Mouse (Mus musculus) adrenal gland, adult 8-10 months (tissue): ENCODE data around the gene 4930503B20Rik. TPM values are rescaled to one million over a fixed set of nuclear protein-coding genes. Genes with fewer than 3 reads are reported as not detected.

ENCODE experiments used
- DNase-seq: peaks from one replicate; pipeline ENCODE4 v3.0.0; 2022
- total RNA-seq, 4 experiments: library from RNA; stranded (reverse); gene quantifications; 2 replicates each; pipeline ENCODE4 v1.2.4; 2022

The 4930503B20Rik gene
- total RNA-seq, 4 experiments from 2014 or later = not detected

DNA sequence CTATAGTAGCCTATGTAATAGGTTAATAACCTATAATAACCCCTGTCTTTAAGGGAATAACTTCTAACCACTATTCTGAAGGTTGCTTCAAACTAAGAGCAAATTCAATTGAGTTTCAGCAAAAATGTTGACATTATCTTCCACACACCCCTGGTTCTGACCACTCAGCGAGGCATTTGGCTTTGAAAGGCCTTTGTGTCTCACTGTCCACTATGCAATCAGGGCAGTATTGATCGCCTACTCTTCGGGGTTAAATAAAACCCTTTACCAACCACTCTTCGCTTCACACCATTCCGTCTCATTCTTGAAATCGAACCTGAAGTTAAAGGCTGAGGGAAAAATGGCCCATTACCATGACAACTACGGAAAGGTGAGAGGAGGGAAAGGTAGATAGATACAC lies 54.3 kb downstream of the 4930503B20Rik start:
- DNase-seq = no peak

DNA sequence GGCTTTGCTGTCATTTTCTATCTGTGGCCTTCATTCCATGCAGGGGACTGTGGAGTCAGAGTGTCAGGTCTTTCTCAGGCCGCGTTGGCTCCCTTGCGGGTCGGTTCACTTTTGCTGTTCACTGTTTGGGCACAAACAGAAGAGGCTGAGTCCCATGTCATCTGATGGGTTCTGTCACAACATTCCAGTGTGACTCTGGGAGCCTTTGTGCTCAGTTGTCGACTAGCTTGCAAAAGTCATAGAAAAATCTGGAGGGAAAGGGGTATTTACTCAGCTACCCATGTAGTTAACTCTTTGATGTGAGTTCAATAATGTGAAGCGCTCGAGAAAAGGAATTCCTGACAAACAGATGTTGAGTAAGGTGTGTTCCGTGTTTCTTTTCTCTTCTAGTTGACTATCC lies 54.7 kb downstream of the 4930503B20Rik start:
- DNase-seq = no peak

DNA sequence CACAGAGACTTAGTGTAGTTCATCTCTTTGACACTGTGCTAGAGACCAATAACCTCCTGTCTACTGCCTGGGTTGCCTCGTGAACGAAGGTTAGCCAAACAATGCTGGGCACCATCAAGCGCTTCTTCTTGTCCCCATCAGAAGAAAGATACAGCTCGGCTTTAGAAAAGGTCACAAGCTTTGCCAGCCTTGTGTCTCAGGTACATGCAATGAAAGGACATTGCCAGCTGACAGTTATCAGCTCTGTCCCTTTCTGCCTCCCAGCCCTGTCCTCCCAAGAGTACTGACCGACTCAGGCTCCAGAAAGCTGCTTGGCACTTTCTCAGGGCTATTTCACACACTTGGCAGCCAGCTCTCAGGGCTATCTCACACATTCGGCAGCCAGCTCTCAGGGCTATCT lies 55.7 kb downstream of the 4930503B20Rik start:
- no peak for DNase-seq

Other genes with a start within 250 kb of the 4930503B20Rik start
- 10 to 100 TPM in 2 of 4 experiments, 1 to 10 TPM in 2; 7.7 to 12.9 (median 10.8) TPM for gene Ssx2ip, start 246.7 kb downstream of the 4930503B20Rik start, total RNA-seq
- 10 to 100 TPM in 3 of 4 experiments, 1 to 10 TPM in 1; 10.0 to 15.2 (median 12.8) TPM for gene Ctbs, start 201.5 kb downstream of the 4930503B20Rik start, total RNA-seq
- 1 to 10 TPM; 1.2 to 4.7 (median 2.8) TPM for gene Spata1, start 151.6 kb downstream of the 4930503B20Rik start, total RNA-seq
- 100 to 1,000 TPM; 186 to 235 (median 206) TPM for gene Gng5, start 151.5 kb downstream of the 4930503B20Rik start, total RNA-seq
- gene Rpf1, start 129.9 kb downstream of the 4930503B20Rik start, total RNA-seq = 10 to 100 TPM; 25.5 to 34.4 (median 31.9) TPM
- under 1 TPM in 2 of 4 experiments, not detected in 2; 0.23 to 0.70 TPM for gene Uox, start 80.9 kb downstream of the 4930503B20Rik start, total RNA-seq
- gene Dnase2b, start 35.7 kb downstream of the 4930503B20Rik start, total RNA-seq = not detected
- gene Samd13, start 34.3 kb upstream of the 4930503B20Rik start, total RNA-seq = 1 to 10 TPM in 1 of 4 experiments, under 1 TPM in 3; 0.42 to 1.3 (median 0.68) TPM
- 100 to 1,000 TPM; 126 to 155 (median 139) TPM for gene Prkacb, start 161.7 kb upstream of the 4930503B20Rik start, total RNA-seq
- gene Ttll7, start 201.1 kb upstream of the 4930503B20Rik start, total RNA-seq = 10 to 100 TPM in 2 of 4 experiments, 1 to 10 TPM in 2; 6.1 to 15.7 (median 10.0) TPM